Mouse (Mus musculus) 416B (cell line): ENCODE measurements at regions not wholly inside any gene's neighbourhood (a gene's known extent, or its start where the extent isn't known, plus 50 kb on each side); places are given as distances from the start of the nearest gene placed in this dataset.

Experiments used
- DNase-seq: peaks from one replicate; pipeline ENCODE4 v3.0.0; 2011; ENCODE audit warnings: low read depth

- DNase-seq: no peak
Measured at GRCm38 (mm10) chr12:52368034-52368433, 135.7 kb upstream of the Arhgap5 start.

- no peak for DNase-seq
Measured at GRCm38 (mm10) chr12:52368466-52368865, 135.3 kb upstream of the Arhgap5 start.

- DNase-seq: no peak
Measured at GRCm38 (mm10) chr12:52370153-52370710, 133.5 kb upstream of the Arhgap5 start.

GRCm38 (mm10) chr12:52375116-52375515 lies 128.7 kb upstream of the Arhgap5 start:
- DNase-seq: no peak

- no peak for DNase-seq
Measured at GRCm38 (mm10) chr12:52376692-52377462, 126.9 kb upstream of the Arhgap5 start.

GRCm38 (mm10) chr12:52377463-52377848 lies 126.3 kb upstream of the Arhgap5 start:
- DNase-seq: no peak

- DNase-seq: no peak
Measured at GRCm38 (mm10) chr12:52379245-52379644, 124.5 kb upstream of the Arhgap5 start.

- no peak for DNase-seq
Measured at GRCm38 (mm10) chr12:52379960-52380359, 123.8 kb upstream of the Arhgap5 start.

GRCm38 (mm10) chr12:52381161-52381967 lies 122.4 kb upstream of the Arhgap5 start:
- no peak for DNase-seq

- DNase-seq: no peak
Measured at GRCm38 (mm10) chr12:52381968-52382325, 121.8 kb upstream of the Arhgap5 start.

GRCm38 (mm10) chr12:52382832-52383580 lies 120.8 kb upstream of the Arhgap5 start:
- peak; percentile 15 for DNase-seq

- no peak for DNase-seq
Measured at GRCm38 (mm10) chr12:52389552-52389951, 114.2 kb upstream of the Arhgap5 start.

GRCm38 (mm10) chr12:52390242-52390641 lies 113.5 kb upstream of the Arhgap5 start:
- DNase-seq: no peak

GRCm38 (mm10) chr12:52392636-52393035 lies 111.1 kb upstream of the Arhgap5 start:
- no peak for DNase-seq

- DNase-seq: no peak
Measured at GRCm38 (mm10) chr12:52393981-52394718, 109.6 kb upstream of the Arhgap5 start.

GRCm38 (mm10) chr12:52394719-52395062 lies 109.1 kb upstream of the Arhgap5 start:
- no peak for DNase-seq

- DNase-seq: no peak
Measured at GRCm38 (mm10) chr12:52395111-52395510, 108.7 kb upstream of the Arhgap5 start.

GRCm38 (mm10) chr12:52396178-52396841 lies 107.5 kb upstream of the Arhgap5 start:
- no peak for DNase-seq

- no peak for DNase-seq
Measured at GRCm38 (mm10) chr12:52397718-52398510, 105.9 kb upstream of the Arhgap5 start.

- no peak for DNase-seq
Measured at GRCm38 (mm10) chr12:52398511-52398975, 105.2 kb upstream of the Arhgap5 start.
